Mouse (Mus musculus) erythroblast, embryonic 14.5 days (primary cell): ENCODE results near the gene Xylt1.

Source experiments
- GATA1 ChIP-seq: IDR thresholded peaks from 2 replicates; pipeline ENCODE4 v1.6.1; 2012; ENCODE audit warnings: low read length, inconsistent platforms, mixed read lengths
- TAL1 ChIP-seq: IDR thresholded peaks from 3 replicates; pipeline ENCODE4 v1.6.1; 2012; ENCODE audit warnings: low read length, inconsistent platforms, mixed read lengths

DNA sequence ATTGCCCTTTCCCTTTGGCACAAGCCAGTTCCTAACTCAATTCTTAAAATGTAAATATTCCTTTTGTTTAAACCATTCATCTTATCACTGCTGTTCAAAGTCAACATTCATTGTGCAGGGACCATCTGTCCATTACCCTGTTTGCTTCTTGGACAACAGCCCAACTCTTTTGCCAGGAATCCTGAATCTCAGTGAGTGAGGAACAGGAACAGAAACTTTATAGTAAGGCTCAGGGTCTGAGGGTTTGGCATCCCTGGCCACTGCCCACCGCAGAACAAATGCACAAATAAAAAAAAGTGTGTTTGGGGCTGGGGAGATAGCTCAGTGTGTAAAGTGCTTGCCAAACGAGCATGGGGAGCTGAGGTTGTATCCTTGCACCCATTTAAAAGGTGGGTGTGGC lies 71.5 kb downstream of the Xylt1 start:
- TF ChIP-seq GATA1 = no peak
- no peak for TF ChIP-seq TAL1
